Mouse (Mus musculus) C2C12 (cell line): ENCODE measurements at regions not wholly inside any gene's neighbourhood (a gene's known extent, or its start where the extent isn't known, plus 50 kb on each side); places are given as distances from the start of the nearest gene placed in this dataset.

Experiments used
- H3K27me3 ChIP-seq: one replicate; pipeline ENCODE4 v1.6.1; 2011; ENCODE audit not compliant: control insufficient read depth, insufficient read depth, insufficient read length
- H3K36me3 ChIP-seq: one replicate; pipeline ENCODE4 v1.6.1; 2011; ENCODE audit not compliant: control insufficient read depth, insufficient read depth
- H3K4me3 ChIP-seq: one replicate; pipeline ENCODE4 v1.5.1; 2011; ENCODE audit warnings: mild to moderate bottlenecking, control low read depth; ENCODE audit not compliant: poor library complexity, insufficient read depth, severe bottlenecking
- H3K79me2 ChIP-seq: one replicate; pipeline ENCODE4 v1.6.1; 2011; ENCODE audit not compliant: control insufficient read depth, insufficient read depth
- H3K79me3 ChIP-seq: one replicate; pipeline ENCODE4 v1.6.1; 2011; ENCODE audit warnings: low read depth, control low read depth
- H3ac ChIP-seq: one replicate; pipeline ENCODE3; 2011; ENCODE audit warnings: low read depth; ENCODE audit not compliant: control insufficient read depth, insufficient read length
- CEBPB ChIP-seq: IDR thresholded peaks from one replicate; pipeline ENCODE4 v1.6.1; 2011; ENCODE audit warnings: low read depth, mild to moderate bottlenecking, control low read depth, moderate library complexity
- CTCF ChIP-seq: IDR thresholded peaks from one replicate; pipeline ENCODE4 v1.5.1; 2011; ENCODE audit not compliant: control insufficient read depth, insufficient read depth, insufficient read length
- FOSL1 ChIP-seq: IDR thresholded peaks from one replicate; pipeline ENCODE4 v1.8.0; 2011; ENCODE audit warnings: mild to moderate bottlenecking, low read length; ENCODE audit not compliant: poor library complexity, insufficient read depth, severe bottlenecking
- MAX ChIP-seq: IDR thresholded peaks from one replicate; pipeline ENCODE4 v1.6.1; 2011; ENCODE audit warnings: mild to moderate bottlenecking, control low read depth
- MYOD1 ChIP-seq: IDR thresholded peaks from one replicate; pipeline ENCODE4 v1.6.1; 2011; ENCODE audit warnings: low read depth; ENCODE audit not compliant: control insufficient read depth, insufficient read length
- MYOG ChIP-seq: IDR thresholded peaks from one replicate; pipeline ENCODE4 v1.6.1; 2011; ENCODE audit not compliant: control insufficient read depth, insufficient read length; ENCODE audit errors: extremely low read depth
- USF1 ChIP-seq: IDR thresholded peaks from one replicate; pipeline ENCODE4 v1.6.1; 2011; ENCODE audit warnings: low read depth, mild to moderate bottlenecking, control low read depth, moderate library complexity

- H3K79me2 ChIP-seq: no peaks in the 10 kb centered on the region
Observed at GRCm38 (mm10) chr15:62871082-62871766, 973.8 kb downstream of the Gsdmc2 start.

DNA sequence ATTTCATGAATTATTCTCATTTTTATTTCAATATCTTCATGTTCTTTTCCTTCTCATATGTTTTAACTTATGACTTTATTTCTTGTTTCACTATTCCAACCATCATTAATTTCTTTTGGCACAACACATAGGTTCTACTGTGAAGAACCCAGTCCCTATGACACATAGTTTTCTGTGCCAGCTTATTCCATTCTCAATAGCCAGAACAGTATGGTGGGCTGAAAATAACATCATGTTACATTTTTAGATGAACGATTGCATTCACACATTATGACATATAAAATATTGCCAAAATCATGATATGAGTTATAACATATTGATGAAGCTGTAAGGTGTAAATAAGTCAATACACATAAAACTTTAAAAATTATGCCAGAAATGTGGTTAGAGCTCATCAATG, 982.4 kb downstream of the Gsdmc2 start:
- no peaks in the 10 kb centered on the region for H3K79me3 ChIP-seq
- no peaks in the 10 kb centered on the region for H3K36me3 ChIP-seq
- no peaks in the 10 kb centered on the region for H3K27me3 ChIP-seq
- H3K4me3 ChIP-seq: no peak overlapping the region
- TF ChIP-seq CEBPB: no peak
- TF ChIP-seq CTCF: no peak
- TF ChIP-seq FOSL1: no peak
- no peak for TF ChIP-seq MYOD1
- no peak for TF ChIP-seq MYOG
- no peak for TF ChIP-seq USF1
- TF ChIP-seq MAX: no peak
- H3ac ChIP-seq: no peak overlapping the region
- no peaks in the 10 kb centered on the region for H3K79me2 ChIP-seq

More at GRCm38 (mm10) chr15:62871082-62871766, 973.8 kb downstream of the Gsdmc2 start:
- Histone ChIP-seq H3ac (no peak overlapping the region), H3K79me3 (no peaks in the 10 kb centered on the region), H3K27me3 (no peaks in the 10 kb centered on the region), H3K36me3 (no peaks in the 10 kb centered on the region), H3K4me3 (no peak overlapping the region)
- TF ChIP-seq CEBPB: peak; percentile 19
- no peak for TF ChIP-seq USF1

GRCm38 (mm10) chr15:62861422-62861821, 983.6 kb downstream of the Gsdmc2 start:
- no peaks in the 10 kb centered on the region for H3K79me3 ChIP-seq
- TF ChIP-seq CTCF (no peak), USF1 (no peak), CEBPB (no peak), MYOD1 (no peak), MYOG (no peak), FOSL1 (no peak), MAX (no peak)
- no peak overlapping the region for H3K4me3 ChIP-seq

GRCm38 (mm10) chr15:62849326-62849725, 995.7 kb downstream of the Gsdmc2 start:
- H3K27me3 ChIP-seq: no peaks in the 10 kb centered on the region
- TF ChIP-seq USF1: no peak
- TF ChIP-seq CEBPB: no peak
- no peak for TF ChIP-seq CTCF
- TF ChIP-seq MYOG: no peak
- TF ChIP-seq MAX: no peak
- no peak for TF ChIP-seq MYOD1
- no peak for TF ChIP-seq FOSL1
- H3K79me2 ChIP-seq: no peaks in the 10 kb centered on the region
- H3K79me3 ChIP-seq: no peaks in the 10 kb centered on the region
- H3K36me3 ChIP-seq: no peaks in the 10 kb centered on the region
- H3K4me3 ChIP-seq: no peak overlapping the region
- no peak overlapping the region for H3ac ChIP-seq

More at GRCm38 (mm10) chr15:62861422-62861821, 983.6 kb downstream of the Gsdmc2 start:
- Histone ChIP-seq H3K79me2 (no peaks in the 10 kb centered on the region), H3K36me3 (no peaks in the 10 kb centered on the region), H3ac (no peak overlapping the region), H3K27me3 (no peaks in the 10 kb centered on the region)

- TF ChIP-seq FOSL1: no peak
- no peak for TF ChIP-seq MYOG
- TF ChIP-seq CEBPB: no peak
- no peak for TF ChIP-seq MAX
- TF ChIP-seq CTCF: no peak
- TF ChIP-seq MYOD1: no peak
- TF ChIP-seq USF1: no peak
- Histone ChIP-seq H3ac (no peak overlapping the region), H3K27me3 (no peaks in the 10 kb centered on the region), H3K79me2 (no peaks in the 10 kb centered on the region), H3K36me3 (no peaks in the 10 kb centered on the region), H3K4me3 (no peak overlapping the region), H3K79me3 (no peaks in the 10 kb centered on the region)
Observed at GRCm38 (mm10) chr15:62845884-62846283, 999.1 kb downstream of the Gsdmc2 start.

- no peaks in the 10 kb centered on the region for H3K79me3 ChIP-seq
- TF ChIP-seq FOSL1 (no peak), CEBPB (no peak), MAX (no peak), USF1 (no peak), MYOG (no peak), MYOD1 (no peak), CTCF (no peak)
- H3K79me2 ChIP-seq: no peaks in the 10 kb centered on the region
Observed at GRCm38 (mm10) chr15:62825586-62825985, 1019.4 kb downstream of the Gsdmc2 start.

More at GRCm38 (mm10) chr15:62825586-62825985, 1019.4 kb downstream of the Gsdmc2 start:
- Histone ChIP-seq H3K27me3 (no peaks in the 10 kb centered on the region), H3ac (no peak overlapping the region), H3K4me3 (no peak overlapping the region), H3K36me3 (no peaks in the 10 kb centered on the region)
